Mouse (Mus musculus): ENCODE data around the gene Aven.
"Not testable (repeated sequence)": the region's sequence is repeated elsewhere in the genome, so short reads cannot be mapped to it uniquely, and the experiment has no call there.

Aven gene

GRCm38 (mm10) chr2:112492856-112493538 lies at the start of gene Aven:
TSS of gene Aven (plus strand) at chr2:112492964.
- peak; percentile 89 to 91 for DNase-seq (ENCODE audit: low spot score in 2 of 2)

DNA sequence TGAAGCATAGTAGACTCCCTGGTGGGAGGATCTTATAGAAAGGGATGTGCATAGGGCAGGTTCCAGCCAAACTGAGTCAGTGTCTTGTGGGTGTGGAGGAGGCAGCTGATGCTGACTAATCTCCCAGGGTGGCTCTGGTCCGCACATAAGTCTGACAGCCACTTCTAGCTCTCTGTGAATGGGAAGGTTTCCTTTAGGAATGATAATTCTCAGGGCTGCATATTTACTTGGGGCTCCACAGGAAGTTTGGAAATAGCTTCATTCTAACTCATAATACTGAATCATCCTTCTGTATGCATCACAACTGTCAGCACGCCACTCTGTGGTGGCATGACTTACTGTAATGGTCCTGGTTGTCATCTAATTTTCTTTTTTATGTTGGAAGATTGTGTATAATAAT lies 49.3 kb upstream of the Aven start:
- DNase-seq (ENCODE audit: low spot score in 2 of 2) = no peak

GRCm38 (mm10) chr2:112445511-112445910 lies 47.3 kb upstream of the Aven start:
- DNase-seq (ENCODE audit: low spot score in 2 of 2) = no peak

GRCm38 (mm10) chr2:112448046-112448445 lies 44.7 kb upstream of the Aven start:
- DNase-seq (ENCODE audit: low spot score in 2 of 2) = not testable (repeated sequence)

- no peak for DNase-seq (ENCODE audit: low spot score in 2 of 2)
Observed at GRCm38 (mm10) chr2:112448510-112449059, 44.2 kb upstream of the Aven start.

- no peak for DNase-seq (ENCODE audit: low spot score in 2 of 2)
Observed at GRCm38 (mm10) chr2:112449597-112450296, 43.0 kb upstream of the Aven start.

- DNase-seq (ENCODE audit: low spot score in 2 of 2) = not testable (repeated sequence)
Observed at GRCm38 (mm10) chr2:112452513-112452912, 40.3 kb upstream of the Aven start.

DNA sequence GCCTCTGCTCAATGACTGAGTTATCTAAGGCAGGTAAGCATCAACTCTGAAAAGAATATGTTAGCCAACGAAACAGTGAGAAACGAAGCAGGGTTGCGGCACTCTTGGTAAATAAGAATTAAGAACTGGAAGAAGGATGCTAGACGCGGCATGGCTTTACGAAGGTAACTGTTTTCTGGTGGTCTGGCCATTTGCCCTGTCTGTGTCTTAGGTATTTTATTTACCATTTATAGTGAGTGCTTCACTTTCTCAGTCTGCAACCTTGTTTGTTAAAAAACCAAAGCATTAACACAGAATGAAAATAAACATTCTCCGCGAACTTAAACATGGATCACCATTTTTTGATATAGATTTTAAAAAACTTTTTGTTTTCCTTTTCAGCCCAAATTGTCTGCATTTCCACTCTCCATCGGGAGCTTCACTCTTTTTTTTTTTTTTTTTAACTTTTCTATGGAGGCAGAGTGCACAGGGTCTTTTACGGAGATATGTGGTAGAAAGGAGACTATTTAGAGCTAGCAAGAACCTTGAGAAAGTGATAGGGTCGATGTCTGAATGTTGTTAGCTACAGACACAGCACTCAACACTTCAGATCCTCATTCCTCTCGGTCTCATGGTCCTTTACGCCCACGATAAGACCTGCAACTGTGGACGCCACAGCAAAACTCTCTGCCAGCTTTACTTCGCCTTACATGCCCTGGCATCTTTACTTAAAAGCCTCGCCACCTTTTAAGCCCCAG lies 38.5 kb upstream of the Aven start:
- DNase-seq (ENCODE audit: low spot score in 2 of 2) = no peak

- DNase-seq (ENCODE audit: low spot score in 2 of 2) = peak; percentile 95 to 96
Observed at GRCm38 (mm10) chr2:112454862-112455564, 37.8 kb upstream of the Aven start, which contains the start of gene Emc7. TSS of gene Emc7 (plus strand) at chr2:112454997.

DNA sequence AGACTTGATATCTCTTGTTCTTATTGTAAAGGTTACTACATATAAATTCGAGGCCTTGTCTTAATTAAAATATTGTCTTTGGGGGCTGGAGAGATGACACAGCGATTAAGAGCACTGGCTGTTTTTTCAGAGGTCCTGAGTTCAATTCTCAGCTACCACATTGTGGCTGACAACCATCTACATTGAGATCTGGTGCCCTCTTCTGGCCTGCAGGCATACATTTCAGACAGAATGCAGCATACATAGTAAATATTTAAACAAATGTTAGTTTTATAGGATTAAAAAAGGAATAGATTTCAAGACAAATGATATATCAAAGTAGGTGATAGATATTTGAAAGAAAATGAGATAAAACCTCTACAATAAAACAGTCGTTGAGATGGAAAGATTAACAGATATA lies 32.2 kb upstream of the Aven start:
- DNase-seq (ENCODE audit: low spot score in 2 of 2) = no peak

DNA sequence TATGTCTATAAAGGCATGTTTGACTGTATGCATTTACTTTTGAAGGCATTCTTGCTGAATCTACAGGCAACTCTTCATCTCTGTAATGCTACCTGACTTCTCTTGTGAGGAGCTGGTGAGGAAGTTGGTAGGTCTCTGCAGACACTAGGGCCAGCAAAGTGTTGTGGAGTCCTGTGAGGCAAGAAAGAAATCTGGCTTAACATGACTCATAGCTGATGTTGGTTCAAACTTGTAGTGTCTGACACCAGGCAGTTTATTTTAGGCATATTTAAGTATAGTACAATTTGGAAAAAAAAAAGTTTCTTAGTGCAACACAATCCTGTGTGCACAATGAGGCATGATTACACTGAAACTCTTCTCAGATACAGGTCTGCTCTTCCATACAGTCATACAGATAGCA lies 23.2 kb upstream of the Aven start:
- DNase-seq (ENCODE audit: low spot score in 2 of 2) = no peak

- DNase-seq (ENCODE audit: low spot score in 2 of 2) = peak in 1 of 2 experiments; percentile 22
Observed at GRCm38 (mm10) chr2:112470961-112471381, 21.8 kb upstream of the Aven start.

GRCm38 (mm10) chr2:112472076-112472475 lies 20.7 kb upstream of the Aven start:
- DNase-seq (ENCODE audit: low spot score in 2 of 2) = no peak

DNA sequence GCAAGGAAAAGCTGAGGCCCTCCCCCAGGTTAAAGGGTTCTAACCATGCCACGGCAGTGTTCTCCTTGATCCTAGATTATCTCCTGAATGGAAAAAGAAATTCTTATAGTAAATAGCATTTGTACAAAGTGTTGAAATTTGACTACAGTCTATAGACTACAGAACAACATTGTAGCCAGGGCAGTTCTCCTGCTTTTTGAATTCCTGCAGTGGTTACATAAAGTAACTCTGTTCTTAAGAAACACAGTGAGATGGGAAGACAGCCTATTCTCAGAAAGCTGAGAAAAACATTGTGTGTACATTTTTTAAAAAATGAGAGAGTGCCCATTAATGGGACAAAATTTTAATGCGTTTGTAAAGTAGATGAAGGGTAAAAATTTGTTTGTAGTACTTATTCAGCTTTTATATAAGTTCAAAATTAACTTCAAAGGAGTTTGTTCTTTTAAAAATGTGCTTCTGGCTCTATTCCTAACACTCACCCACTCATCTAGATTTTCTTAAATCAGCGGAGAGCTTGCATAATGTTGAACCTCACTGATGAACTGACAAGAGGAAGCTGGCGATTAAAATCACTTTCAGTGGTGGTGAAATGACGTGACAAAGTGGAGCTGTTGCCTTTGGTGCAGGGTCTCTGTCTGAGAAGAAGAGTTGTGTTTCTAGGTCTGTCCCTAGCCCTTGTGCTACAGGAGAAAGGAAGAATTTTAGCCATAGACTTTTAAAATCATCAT lies 17.6 kb upstream of the Aven start:
- DNase-seq (ENCODE audit: low spot score in 2 of 2) = no peak

DNA sequence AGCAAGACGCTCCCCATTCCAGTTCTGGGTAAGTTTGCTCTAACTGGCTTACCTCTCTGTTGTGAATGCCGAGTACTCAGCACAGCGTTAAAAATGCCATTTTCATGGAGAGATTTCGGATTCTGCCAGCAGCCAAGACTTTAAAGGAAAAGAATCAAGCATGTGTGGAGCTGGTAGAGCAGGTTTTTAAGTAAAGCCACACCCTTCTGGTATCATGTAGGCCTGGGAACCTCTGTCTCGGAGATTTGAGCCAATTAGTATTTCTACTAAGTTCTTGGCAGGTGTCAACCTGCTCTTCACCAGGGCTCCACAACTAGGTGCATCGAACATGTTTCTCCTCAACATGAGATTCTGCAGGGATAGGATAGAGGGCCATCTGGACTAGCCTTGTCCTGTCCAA lies 16.2 kb upstream of the Aven start:
- DNase-seq (ENCODE audit: low spot score in 2 of 2) = no peak

DNA sequence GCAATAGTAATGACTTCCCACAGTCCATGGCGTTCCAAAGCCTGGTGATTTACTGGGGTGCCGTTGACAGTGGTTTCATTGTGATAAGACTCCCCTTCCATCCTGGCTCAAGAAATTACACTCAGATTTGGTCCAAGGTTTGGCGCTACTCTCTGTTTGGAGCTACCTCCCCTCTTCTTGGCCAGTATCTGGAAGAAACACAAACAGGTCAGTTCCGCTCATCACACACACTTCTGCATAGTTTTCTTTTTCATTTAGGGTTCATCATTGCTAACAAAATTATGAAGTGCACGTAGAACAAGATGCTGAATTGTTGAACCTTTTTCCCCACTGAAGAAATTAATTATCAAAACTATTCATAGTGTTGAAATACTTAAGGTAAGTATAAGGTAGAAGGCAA lies 12.1 kb upstream of the Aven start, which contains the start of gene Chrm5:
TSS of gene Chrm5 (minus strand) at position 101 of the 400 bp plus-strand sequence.
- no peak for DNase-seq (ENCODE audit: low spot score in 2 of 2)

- DNase-seq (ENCODE audit: low spot score in 2 of 2) = no peak
Observed at GRCm38 (mm10) chr2:112481564-112481963, 11.2 kb upstream of the Aven start.

- DNase-seq (ENCODE audit: low spot score in 2 of 2) = no peak
Observed at GRCm38 (mm10) chr2:112482533-112483333, 10.0 kb upstream of the Aven start.

DNA sequence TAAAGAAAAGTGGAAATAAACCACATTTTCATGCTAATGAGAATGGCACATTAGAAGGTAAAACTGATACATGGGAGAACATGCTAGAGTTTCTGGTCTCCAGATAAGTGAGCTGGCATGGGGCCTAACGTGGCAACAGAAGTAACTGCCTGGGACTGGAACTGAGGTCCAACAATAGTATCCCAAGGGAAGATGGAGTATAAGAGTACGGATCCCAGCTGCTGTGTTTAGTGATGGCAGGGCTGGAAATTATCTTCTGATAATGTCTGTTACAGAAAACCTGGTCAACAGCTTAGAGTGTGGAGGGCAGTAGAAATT lies 9.5 kb upstream of the Aven start:
- DNase-seq (ENCODE audit: low spot score in 2 of 2) = no peak

- DNase-seq (ENCODE audit: low spot score in 2 of 2) = peak; percentile 33 to 37
Observed at GRCm38 (mm10) chr2:112484886-112485285, 7.9 kb upstream of the Aven start.

Measured in heart, adult 9 months (tissue).